ENCODE assay signal across 8 mouse cellular contexts in genomic region chr16:10992090-10993031, GRCm38 (mm10).
DNase-seq lines count a peak whose midpoint lies in the region; ATAC-seq and TF ChIP-seq lines count a peak whose summit lies in the region.

No protein-coding gene starts in this region.

- H3K79me3 ChIP-seq in C2C12 (ENCODE audit: low read depth) = peaks cover 53% of the 10 kb centered on the region

- DNase-seq in MEL-GATA-1-ER (ENCODE audit: extremely low read depth, low read depth) = peak; percentile 62
- peak; percentile 69 for DNase-seq in embryonic facial prominence, embryonic 14.5 days (ENCODE audit: low spot score)
- DNase-seq in heart, postnatal 0 days (ENCODE audit: low spot score) = peak; percentile 72
- DNase-seq in kidney, postnatal 4 days = peak; percentile 52 to 75
- peak; percentile 11 for DNase-seq in right cerebral cortex, postnatal 25 days
- no peak for DNase-seq in left cerebral cortex, postnatal 14 days (ENCODE audit: low spot score in 2 of 2)

- H3K79me2 ChIP-seq in C2C12 (ENCODE audit: control insufficient read depth, insufficient read depth) = peaks cover 56% of the 10 kb centered on the region

- no peak for TF ChIP-seq CTCF in C2C12 (IDR thresholded peaks at IDR 0.05; ENCODE audit: control insufficient read depth, insufficient read depth, insufficient read length)
- TF ChIP-seq CTCF in heart, postnatal 0 days (IDR thresholded peaks at IDR 0.05; ENCODE audit: low read depth) = no peak

- H3K4me2 ChIP-seq in embryonic facial prominence, embryonic 14.5 days (ENCODE audit: low read depth, low read length) = peak overlapping the region; percentile 66
- peak overlapping the region; percentile 91 for H3K4me2 ChIP-seq in heart, postnatal 0 days (ENCODE audit: low read depth, low read length)

- peak overlapping the region; percentile 82 for H3K9ac ChIP-seq in embryonic facial prominence, embryonic 14.5 days (ENCODE audit: low read depth, low read length)
- peak overlapping the region; percentile 90 for H3K9ac ChIP-seq in heart, postnatal 0 days (replicated peaks; ENCODE audit: low read depth, low read length)

- H3K9me3 ChIP-seq in embryonic facial prominence, embryonic 14.5 days (ENCODE audit: control insufficient read depth, low read length) = no peaks in the 10 kb centered on the region; the same call in none of the 2 replicates
- no peaks in the 10 kb centered on the region for H3K9me3 ChIP-seq in heart, postnatal 0 days (replicated peaks; ENCODE audit: control insufficient read depth, low read length)

- H3ac ChIP-seq in C2C12 (ENCODE audit: control insufficient read depth, insufficient read length, low read depth) = peak overlapping the region; percentile 96

- H3K36me3 ChIP-seq in C2C12 (ENCODE audit: control insufficient read depth, insufficient read depth) = peaks cover 9% of the 10 kb centered on the region
- peaks cover 3% of the 10 kb centered on the region; the same call in 1 of the 2 replicates for H3K36me3 ChIP-seq in embryonic facial prominence, embryonic 14.5 days (ENCODE audit: control insufficient read depth, insufficient read depth, low read length)
- H3K36me3 ChIP-seq in heart, postnatal 0 days (replicated peaks; ENCODE audit: control insufficient read depth, insufficient read depth, low read length) = 0 out of 2 replicates have a peak, but pooled peaks cover 6% of the 10 kb centered on the region

- ATAC-seq in embryonic facial prominence, embryonic 14.5 days (ENCODE audit: low read depth) = peak; percentile 69
- peak; percentile 60 for ATAC-seq in heart, postnatal 0 days (ENCODE audit: insufficient read depth, low read depth)
- peak; percentile 49; the same call in 1 of the 2 replicates for ATAC-seq in megakaryocyte-erythroid progenitor cell, adult 5-6 weeks (replicated peaks; ENCODE audit: low FRiP score, low TSS enrichment, poor library complexity, severe bottlenecking)

- peak overlapping the region; percentile 95 for H3K4me3 ChIP-seq in C2C12 (ENCODE audit: insufficient read depth, poor library complexity, severe bottlenecking)
- peak overlapping the region; percentile 73 for H3K4me3 ChIP-seq in embryonic facial prominence, embryonic 14.5 days (ENCODE audit: low read depth, low read length)
- peak overlapping the region; percentile 91 for H3K4me3 ChIP-seq in heart, postnatal 0 days (ENCODE audit: low read depth, low read length)

- H3K27me3 ChIP-seq in C2C12 (ENCODE audit: control insufficient read depth, insufficient read depth, insufficient read length) = no peaks in the 10 kb centered on the region
- H3K27me3 ChIP-seq in embryonic facial prominence, embryonic 14.5 days (replicated peaks; ENCODE audit: control insufficient read depth, insufficient read depth, low read length) = no peaks in the 10 kb centered on the region
- H3K27me3 ChIP-seq in heart, postnatal 0 days (ENCODE audit: control insufficient read depth, insufficient read depth, low read length) = no peaks in the 10 kb centered on the region

- 0 out of 2 replicates have a peak, but pooled peaks cover 12% of the 10 kb centered on the region for H3K4me1 ChIP-seq in embryonic facial prominence, embryonic 14.5 days (ENCODE audit: control insufficient read depth, insufficient read depth, low read length)
- peaks cover 9% of the 10 kb centered on the region; the same call in 1 of the 2 replicates for H3K4me1 ChIP-seq in heart, postnatal 0 days (ENCODE audit: control insufficient read depth, insufficient read depth)

- peak overlapping the region; percentile 75 for H3K27ac ChIP-seq in embryonic facial prominence, embryonic 14.5 days (replicated peaks; ENCODE audit: low read depth, low read length)
- H3K27ac ChIP-seq in heart, postnatal 0 days (ENCODE audit: low read depth) = peak overlapping the region; percentile 94

- intact Hi-C loops in left cerebral cortex, postnatal 14 days (cut with DNase I) = loop anchor here (5.0 kb wide), 1 partner anchor 35 kb away; no protein-coding TSS in a partner anchor

- WGBS in embryonic facial prominence, embryonic 14.5 days = under 1% methylated on average over 51 of the region's 52 CpGs
- under 1% methylated on average over 52 of the region's 52 CpGs for WGBS in heart, postnatal 0 days

- TF ChIP-seq EP300 in heart, postnatal 0 days (IDR thresholded peaks at IDR 0.05; ENCODE audit: low read depth) = no peak

TF ChIP-seq in C2C12, 6 proteins besides CTCF, POLR2A, EP300 and RAD21:
- TF ChIP-seq CEBPB (IDR thresholded peaks at IDR 0.05; ENCODE audit: low read depth) (peak; percentile 85), USF1 (IDR thresholded peaks at IDR 0.05; ENCODE audit: low read depth) (peak; percentile 53), MYOG (IDR thresholded peaks at IDR 0.05; ENCODE audit: control insufficient read depth, extremely low read depth, insufficient read length) (no peak)

Comparison
In these comparisons a context has a peak if more than half of its experiments do, and no peak if none do; other contexts are left out.
1. DNase-seq: peak in MEL-GATA-1-ER (single experiment), embryonic facial prominence, embryonic 14.5 days (single experiment), heart, postnatal 0 days (single experiment), kidney, postnatal 4 days (2 of 2) and right cerebral cortex, postnatal 25 days (single experiment); none in left cerebral cortex, postnatal 14 days (0 of 2).
2. Peak in every context shown above with its lines, with median percentiles within 50 percentile points of each other: H3K4me3 ChIP-seq and ATAC-seq.